Mouse (Mus musculus) granulocyte monocyte progenitor cell, adult 5-6 weeks (primary cell): Measurements from ENCODE around the gene Zbtb12. TPM values are rescaled to one million over a fixed set of nuclear protein-coding genes. Genes with fewer than 3 reads are reported as not detected.

Source experiments
- ATAC-seq: replicated peaks from 2 replicates; pipeline ENCODE4 v1.8.0; 2016; ENCODE audit warnings: mild to moderate bottlenecking, moderate TSS enrichment, inconsistent platforms; ENCODE audit not compliant: poor library complexity, severe bottlenecking
- total RNA-seq, 2 experiments: library from RNA; stranded (forward) in 1 of 2; stranded (reverse) in 1 of 2; fragments of 200-712, 200-1000 nt in 1 of 2; fragments of >200 nt in 1 of 2; fragmentation: Nextera tagmentation in 1 of 2; gene quantifications; 2 replicates each; pipeline ENCODE4 v1.2.3; 2014 to 2017

The Zbtb12 gene
- total RNA-seq, 2 experiments from 2014 or later, result 13.3 to 14.2 TPM

DNA sequence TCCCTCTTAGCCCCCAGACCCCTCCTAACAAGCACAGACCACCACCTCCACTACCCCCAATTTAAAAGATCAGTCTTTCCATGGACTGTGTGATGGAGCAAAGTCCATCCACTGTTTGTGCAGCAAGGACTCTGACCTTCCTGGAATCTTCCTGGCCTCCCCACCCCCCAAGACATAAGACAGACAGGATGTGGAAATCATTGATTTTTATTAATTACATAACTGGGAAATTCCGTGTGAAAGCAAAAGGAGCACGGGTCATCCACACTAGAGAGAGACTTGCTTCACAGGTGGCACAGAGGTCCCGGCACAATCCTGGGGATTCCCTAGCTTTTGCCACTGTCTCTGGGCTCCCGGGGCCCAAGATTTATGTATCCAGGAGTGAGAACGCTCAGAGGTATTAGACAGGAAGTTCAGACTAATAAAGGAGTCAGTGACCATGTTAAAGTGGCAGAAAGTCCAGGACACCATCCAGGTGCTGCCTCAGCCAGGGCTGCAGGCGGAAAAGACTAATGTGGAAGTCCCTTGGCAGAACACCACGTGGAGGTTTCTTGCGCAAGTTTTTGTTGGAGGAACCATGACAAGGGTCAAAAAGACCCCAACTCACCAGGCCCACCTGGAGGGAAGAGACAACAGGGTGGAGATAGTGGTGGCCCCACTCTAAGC, 16.7 kb upstream of the Zbtb12 start, which contains the start of gene Cfb:
Gene Cfb, minus strand, starts transcription at position 103 of the 666 bp plus-strand sequence.
- ATAC-seq, result no peak

DNA sequence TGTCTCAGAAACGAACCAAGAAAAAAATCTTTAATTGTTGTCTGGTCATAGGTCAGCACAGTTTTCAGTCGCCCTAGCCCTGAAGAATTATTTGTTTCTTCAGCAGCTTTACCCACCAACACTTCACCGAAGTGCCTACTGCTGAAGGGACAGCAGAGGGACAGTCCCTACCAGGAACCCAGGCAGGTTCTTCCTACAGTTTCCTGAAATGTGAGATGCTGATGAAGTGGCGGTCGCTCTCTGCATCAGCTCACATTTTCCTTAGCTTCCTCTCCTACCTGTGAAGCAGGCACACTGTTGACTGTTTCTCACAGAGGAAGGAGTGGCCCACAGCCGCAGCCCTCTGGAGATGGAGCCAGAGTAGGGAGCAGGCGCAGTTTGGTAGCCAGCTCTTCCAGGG, 13.3 kb upstream of the Zbtb12 start:
- no peak for ATAC-seq

DNA sequence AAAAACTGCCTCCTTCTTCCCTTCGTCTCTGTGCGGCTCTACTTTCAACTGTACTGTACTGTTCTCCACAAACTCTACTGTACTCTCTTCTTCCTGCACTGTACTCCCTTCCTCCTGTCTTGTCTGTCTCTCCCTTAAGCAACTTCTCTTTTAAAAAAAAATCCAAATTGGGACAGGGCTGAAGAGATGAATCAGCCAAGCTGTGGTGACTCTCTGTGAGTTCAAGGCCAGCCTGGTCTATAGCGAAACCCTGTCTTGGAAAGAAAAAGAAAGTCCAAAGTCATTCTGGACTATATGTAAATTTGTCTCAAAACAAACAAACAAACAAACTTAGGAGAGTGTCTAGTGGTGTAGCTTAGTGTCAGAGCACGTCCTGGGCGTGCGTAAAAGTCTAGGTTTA, 5.0 kb upstream of the Zbtb12 start:
- ATAC-seq, result no peak

DNA sequence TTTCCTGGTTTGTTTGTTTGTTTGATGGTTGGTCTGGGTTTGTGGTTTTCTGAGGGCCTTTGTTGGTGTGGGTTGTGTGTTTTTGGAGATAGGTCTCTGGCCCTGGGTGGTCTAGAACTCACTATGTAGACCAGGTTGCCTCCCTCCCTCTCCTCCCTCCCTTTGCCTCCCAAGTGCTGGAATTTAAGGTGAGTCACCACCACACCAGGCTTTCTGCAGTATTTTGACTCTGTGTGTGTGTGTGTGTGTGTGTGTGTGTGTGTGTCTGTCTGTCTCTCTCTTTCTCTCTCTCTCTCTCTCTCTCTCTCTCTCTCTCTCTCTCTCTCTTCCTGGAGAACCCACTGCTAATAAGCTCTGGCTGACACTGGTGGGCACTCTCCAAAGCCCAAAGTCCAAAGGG, 1.9 kb downstream of the Zbtb12 start:
- ATAC-seq, result no peak

DNA sequence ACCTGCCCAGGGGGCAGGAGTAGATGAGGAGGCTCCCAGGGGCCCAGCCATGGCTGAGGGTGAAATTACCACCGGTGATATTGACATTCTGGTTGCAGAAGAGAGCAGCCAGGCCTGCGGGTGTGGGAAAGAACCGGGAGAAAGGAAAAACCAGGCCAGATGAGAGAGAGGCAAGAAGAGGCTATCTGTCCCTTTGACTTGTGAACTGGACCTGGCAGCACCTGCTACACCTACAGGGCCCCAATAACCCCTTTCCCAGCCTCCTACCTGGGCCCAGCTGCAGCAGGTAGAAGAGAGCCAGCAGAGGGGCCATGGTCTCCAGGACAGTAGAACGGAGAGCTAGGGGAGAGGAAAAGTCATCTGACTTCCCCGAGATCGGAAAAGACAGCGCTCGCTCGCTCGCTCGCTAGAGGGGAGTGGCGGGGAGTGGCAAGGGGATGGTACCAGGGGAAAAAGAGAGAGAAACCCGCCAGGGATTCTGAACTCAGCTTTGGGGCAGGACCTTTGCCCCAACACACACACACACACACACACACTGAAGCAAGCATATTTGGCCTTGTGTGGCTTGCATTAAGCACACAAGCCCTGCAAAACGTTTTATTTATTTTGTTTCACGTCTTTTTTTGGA, 2.5 kb downstream of the Zbtb12 start, which contains the start of gene Gm20547:
Gene Gm20547, minus strand, starts transcription at position 360 of the 628 bp plus-strand sequence.
- ATAC-seq, result no peak

DNA sequence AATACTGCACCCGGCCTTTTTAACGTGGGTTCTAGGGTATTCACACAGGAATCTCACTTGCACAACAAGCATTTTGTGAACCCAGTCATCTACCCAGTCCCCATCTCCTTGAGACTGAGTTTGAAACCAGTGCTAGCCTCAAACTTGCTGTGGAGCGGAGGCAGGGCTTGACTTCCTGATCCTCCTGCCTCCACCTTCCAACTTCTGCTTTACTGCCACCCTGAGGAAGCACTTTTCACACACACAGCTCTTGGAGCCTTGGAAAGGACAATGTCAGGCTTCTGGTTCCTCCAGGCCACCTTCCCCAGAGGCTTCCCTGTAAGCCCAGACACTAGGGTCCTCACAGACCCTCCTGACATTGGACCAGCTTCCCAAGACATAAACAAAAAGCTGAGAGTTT, 4.0 kb downstream of the Zbtb12 start:
- ATAC-seq, result peak; percentile 80

DNA sequence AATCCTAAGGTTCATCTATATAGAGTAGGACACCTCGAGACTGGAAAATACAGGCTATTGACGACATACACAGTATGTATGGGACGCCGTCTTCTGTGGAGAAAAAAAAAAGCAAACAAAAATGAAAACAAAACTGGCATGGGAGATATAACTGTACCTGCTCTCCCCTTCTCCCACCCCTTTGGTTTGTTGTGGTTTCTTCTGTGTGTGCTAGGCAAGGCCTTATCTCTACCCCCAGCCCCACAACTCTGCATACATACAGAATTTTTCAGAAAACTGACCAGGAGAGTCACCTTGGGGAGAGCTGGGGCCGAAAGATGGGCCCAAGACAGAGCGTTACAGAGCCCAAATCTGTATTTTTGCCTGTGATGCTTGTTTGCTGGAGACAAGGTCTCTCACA, 5.4 kb downstream of the Zbtb12 start:
- ATAC-seq, result no peak

DNA sequence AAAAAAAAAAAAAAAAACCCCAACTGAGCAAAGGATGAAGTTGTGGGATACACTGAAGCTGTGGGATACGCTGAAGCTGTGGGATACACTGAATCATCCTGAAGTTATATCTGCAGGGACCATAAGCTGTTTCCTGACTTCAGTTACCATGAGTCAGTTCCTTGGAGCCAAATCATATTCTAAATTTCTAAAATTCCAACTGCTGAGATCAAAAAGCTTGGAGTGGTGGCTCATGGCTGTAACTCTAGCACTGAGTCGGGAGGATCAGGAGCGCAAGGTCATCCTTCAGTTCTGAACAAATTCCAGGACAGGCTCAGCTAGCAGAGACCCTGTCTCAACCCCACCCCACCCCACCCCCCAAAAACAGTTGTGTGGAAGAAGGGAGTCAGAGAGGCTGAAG, 6.3 kb downstream of the Zbtb12 start:
- no peak for ATAC-seq

DNA sequence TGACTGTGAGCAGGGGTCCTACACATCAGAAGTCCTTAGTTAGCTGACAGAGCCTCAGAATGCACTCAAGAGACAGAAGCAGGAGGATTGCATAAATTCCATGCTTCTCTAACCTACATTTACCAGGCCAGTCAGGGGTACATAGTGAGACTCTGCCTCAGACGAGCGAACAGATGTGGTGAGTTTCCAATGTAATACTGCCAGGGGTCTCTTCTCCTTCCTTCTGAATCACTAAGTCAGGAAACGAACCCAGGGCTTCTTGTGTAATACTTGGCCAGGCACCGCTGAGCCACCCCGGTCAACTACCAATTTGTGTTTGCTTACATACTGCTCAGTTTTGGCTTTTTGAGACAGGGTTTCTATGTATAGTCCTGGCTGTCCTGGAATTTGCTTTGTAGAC, 8.7 kb downstream of the Zbtb12 start:
- ATAC-seq, result peak; percentile 74

DNA sequence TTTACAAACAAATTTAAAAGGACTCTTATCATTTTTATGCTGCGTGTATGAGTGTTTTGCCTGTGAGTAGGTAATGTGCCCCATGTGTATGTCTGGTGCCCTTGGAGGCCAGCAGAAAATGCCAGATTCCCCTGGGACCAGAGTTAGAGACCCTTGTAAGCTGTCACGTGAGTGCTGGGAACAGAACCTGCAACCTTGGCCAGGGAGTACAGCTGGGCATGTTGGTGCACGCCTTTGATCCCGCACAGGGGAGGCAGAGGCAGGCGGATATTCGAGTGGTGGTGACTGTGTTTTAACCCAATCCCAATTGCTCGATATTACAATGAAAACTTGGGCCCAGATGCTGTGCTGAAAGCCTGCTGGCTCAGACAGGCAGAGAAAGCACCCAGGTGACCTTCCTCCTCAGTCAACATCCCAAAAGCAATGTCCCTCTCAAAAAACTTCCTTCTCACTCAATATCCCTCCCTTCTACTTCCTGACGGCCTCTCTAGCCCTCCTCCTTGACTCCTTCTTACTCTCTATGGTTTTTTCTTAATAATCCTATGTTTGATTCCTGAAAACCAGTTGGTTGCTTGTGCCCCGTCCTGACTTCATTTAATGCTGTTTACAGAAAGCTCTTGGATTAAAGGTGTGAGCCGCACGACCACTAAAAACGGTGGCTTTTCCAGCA, 10.9 kb downstream of the Zbtb12 start:
- no peak for ATAC-seq

DNA sequence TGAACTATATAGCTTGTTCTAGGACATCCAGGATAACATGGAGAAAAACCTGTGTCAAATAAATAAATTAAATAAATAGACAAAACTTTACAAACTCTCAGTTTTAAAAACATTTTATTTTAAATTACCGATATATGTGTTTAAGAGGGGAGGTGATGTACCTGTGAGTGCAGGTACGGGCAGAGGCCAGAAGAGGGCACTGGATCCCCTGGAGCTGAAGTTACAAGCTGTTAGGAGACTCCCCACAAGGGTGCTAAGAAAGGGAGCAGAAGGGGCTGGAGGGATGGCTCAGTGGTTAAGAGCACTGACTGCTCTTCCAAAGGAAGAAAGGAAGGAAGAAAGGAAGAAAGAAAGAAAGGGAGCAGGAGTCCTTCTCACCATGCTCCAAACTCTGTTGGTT, 12.1 kb downstream of the Zbtb12 start:
- no peak for ATAC-seq

DNA sequence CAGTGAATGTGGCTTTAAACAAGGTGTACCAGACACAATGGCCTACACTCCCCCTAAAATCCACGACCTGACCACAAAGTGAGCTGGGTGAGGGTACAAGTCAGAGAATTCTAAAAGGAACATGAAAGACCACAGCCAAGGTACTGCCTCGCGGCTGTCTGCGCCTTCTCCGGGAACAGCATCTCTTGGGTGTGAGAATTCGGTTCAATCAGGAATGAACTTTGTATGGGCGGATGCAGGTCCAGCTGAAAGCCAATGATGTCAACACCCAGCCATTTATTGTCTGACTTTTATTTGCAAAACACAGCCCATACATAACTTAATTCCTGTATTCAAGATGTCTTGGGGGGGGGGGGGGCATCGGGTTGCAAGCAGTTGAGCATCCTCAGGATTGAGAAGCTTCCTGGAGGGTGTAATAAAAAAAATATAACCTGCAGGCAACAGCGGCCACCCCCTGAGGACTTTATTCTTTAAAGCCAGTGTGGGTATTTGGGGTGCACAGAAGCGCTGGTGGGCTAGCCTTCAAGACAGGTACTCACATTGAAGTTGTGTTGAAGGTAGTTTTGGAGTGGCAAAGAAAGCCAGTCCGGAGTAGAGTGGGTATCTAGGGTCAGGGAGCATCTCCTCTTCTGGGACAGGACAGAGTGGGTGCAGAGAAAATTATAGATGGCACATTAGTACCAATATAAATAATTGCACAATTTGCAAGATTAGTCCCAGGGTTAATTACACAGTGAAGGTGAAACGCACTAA, 14.0 kb downstream of the Zbtb12 start:
- ATAC-seq, result no peak

DNA sequence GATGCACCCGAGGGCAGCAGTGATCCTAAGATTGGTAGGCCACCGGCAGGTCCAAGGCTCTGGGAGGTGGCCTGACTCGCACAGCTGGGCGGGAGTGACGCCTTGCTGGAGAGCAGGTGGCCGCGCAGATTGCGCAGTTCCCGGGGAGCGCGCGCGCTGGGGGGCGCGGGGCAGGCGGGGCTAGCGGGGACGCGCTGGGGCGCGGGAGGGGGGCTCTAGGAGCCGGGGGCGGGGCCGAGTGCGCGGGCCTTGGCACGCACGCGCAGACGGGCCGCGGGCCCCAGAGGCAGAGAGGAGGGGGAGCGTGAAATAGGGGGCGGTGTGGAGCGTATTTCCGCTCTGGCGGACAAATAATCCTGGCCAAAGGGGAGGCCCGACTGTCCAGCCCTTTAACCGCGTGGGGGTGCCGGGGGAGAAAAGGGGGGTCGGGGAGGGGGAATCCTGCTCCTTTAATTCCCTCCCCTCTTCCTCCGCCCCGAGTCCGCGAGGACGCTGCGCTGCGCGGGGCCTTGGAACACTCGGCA, 14.9 kb downstream of the Zbtb12 start:
- peak; percentile 77 for ATAC-seq

DNA sequence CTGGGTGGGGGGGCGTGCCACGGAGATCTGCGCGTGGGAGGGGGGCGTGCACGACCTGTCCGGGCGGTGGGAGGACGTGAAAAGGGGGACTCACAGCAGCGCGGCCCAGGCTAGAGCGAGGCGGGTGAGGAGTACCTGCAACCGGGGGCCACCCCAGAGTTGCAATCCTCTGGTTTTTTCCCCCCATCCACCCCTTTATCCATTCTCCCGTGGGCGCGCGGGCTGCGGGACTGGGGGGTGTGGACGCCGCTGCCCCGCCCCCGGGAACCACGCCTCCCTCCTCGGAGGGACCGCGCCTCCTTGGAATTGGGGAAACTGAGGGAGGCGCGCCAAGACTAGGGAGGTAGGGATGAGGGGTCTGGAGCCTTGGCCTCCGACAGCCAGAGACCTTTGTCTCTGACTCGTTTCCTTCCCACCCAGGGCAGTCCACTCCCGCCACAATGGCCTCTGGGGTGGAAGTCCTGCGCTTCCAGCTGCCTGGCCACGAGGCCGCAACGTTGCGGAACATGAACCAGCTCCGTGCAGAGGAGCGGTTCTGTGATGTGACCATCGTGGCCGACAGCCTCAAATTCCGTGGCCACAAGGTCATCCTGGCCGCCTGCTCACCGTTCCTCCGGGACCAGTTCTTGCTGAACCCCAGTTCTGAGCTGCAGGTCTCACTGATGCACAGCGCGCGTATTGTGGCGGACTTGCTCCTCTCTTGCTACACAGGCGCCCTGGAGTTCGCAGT, 15.7 kb downstream of the Zbtb12 start:
- ATAC-seq, result peak; percentile 18

DNA sequence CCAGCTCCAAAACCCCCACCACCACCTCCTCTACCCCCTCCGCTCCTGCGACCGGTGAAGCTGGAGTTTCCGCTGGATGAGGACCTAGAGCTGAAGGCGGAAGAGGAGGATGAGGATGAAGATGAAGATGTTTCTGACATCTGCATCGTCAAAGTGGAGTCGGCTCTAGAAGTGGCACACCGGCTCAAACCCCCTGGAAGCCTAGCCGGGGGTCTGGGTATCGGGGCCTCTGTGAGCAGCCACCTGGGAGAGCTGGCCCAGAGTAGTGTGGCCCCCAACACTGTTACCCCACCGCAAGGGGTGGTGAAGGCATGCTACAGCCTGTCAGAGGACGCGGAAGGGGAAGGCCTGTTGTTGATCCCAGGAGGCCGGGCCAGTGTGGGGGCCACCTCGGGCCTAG, 16.4 kb downstream of the Zbtb12 start:
- no peak for ATAC-seq

DNA sequence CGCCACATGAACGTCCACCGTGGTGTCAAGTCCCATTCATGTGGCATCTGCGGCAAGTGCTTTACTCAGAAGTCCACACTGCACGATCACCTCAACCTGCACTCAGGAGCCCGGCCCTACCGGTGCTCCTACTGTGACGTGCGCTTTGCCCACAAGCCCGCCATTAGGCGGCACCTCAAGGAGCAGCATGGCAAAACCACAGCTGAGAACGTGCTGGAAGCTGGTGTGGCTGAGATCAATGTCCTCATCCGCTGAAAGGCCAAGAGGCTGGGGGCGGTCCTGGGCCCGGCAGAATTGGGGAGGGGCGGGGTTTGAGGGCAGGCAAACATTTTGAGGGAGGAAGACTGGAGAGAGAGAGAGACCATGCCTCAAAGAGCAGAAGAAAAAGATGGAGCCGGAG, 17.1 kb downstream of the Zbtb12 start:
- ATAC-seq, result no peak

DNA sequence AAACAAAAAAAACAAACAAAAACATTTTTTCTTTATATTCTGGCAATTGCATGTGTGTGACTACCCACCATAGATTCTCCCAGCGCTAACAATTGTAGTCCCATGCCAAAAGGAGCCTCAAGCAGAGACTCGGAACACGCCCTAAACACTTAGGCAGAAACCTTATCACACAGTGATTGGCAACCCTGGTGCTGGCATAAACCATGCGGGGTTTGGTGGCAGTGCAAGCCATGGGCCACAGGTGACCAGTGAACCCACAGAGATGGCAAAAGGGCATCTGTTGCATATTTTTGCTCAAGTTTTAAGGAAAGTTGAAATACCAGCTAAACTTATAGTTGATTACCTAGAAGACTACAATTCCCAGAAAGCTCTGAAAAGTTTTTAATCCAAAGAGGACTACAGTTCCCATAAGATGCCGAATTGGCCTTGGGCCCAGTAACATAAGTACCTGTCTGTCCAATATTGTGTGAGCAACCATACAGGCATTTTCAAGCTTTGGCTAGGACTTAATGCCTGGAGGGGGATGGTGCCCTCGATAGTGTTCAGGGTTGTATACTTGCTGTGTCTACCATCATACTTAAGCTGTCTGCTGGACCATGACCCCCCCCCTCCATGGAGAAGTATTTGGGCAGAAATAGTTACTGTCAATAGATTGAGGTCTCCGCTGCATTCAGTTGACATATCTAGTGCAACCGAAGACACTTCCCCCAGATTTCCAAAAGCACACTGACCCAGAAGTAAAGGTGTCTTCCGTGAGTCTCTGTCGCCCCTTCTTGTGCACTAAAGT, 18.3 kb downstream of the Zbtb12 start:
- no peak for ATAC-seq

DNA sequence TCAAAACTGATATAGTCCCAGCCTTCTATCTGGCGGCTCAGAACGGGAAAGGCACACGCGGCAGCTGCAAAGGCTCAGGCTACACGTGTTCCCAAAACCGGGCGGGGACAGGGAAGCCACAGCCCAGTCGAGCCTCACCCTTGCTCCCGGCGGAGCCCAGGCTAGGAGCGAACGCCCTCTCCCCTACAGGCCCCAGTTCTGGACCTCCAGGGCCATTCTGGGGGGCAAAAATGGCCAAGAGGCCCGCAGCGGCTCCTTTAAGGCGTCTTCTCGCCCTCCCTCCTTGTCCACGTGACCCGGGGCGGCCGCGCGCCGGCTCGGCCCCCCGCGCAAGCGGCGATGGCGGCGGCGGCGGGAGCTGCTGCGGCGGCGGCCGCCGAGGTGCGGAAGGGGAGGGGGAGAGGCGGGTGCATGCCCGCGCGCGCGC, 18.9 kb downstream of the Zbtb12 start, which contains the start of the genes C2 and Ehmt2:
Gene C2, minus strand, starts transcription at position 106 of the 427 bp plus-strand sequence.
Gene Ehmt2, plus strand, starts transcription at position 310 of the 427 bp plus-strand sequence.
- peak; percentile 16; the same call in 1 of the 2 replicates for ATAC-seq

DNA sequence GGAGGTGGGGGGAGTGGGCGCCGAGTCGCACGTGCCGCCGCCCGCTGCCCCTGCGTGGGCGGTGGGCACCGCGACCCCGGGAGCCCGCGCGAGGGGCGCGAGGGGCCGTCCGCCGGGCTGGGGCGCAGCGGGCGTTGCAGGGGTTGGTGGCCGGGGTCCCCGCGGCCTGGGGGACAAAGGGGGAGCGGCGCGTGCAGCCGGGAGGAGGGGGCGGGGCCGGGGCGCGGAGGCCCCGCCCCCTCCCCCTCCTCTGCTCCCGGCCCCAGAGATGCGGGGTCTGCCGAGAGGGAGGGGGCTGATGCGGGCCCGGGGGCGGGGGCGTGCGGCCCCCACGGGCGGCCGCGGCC, 19.4 kb downstream of the Zbtb12 start:
- no peak for ATAC-seq
